Mouse (Mus musculus) hindbrain, embryonic 15.5 days (tissue): ENCODE results near the gene Ccnd2. TPM values are rescaled to one million over a fixed set of nuclear protein-coding genes. Genes with fewer than 3 reads are reported as not detected.

Source experiments
- ATAC-seq: fragments of 200-750 bp; cut with Nextera tagmentation; 2 replicates; pipeline ENCODE4 v1.8.0; 2017; ENCODE audit warnings: low read depth, moderate number of reproducible peaks, moderate TSS enrichment; ENCODE audit not compliant: low FRiP score
- H3K27ac ChIP-seq: fragments of 300-500 bp; sonication (generic); replicated peaks from 2 replicates; pipeline ENCODE4 v1.5.1; 2015; ENCODE audit warnings: mild to moderate bottlenecking, inconsistent platforms
- H3K27me3 ChIP-seq: fragments of 300-500 bp; sonication (generic); 2 replicates; pipeline ENCODE4 v1.6.1; 2015; ENCODE audit warnings: control low read depth, inconsistent platforms
- H3K36me3 ChIP-seq: fragments of 300-500 bp; sonication (generic); 2 replicates; pipeline ENCODE4 v1.6.1; 2015; ENCODE audit warnings: control low read depth, inconsistent platforms
- H3K4me1 ChIP-seq: fragments of 300-500 bp; sonication (generic); replicated peaks from 2 replicates; pipeline ENCODE4 v1.6.1; 2015; ENCODE audit warnings: control low read depth, inconsistent platforms
- H3K4me2 ChIP-seq: fragments of 300-500 bp; sonication (generic); 2 replicates; pipeline ENCODE4 v1.6.1; 2015; ENCODE audit warnings: moderate library complexity, mild to moderate bottlenecking, inconsistent platforms
- H3K4me3 ChIP-seq: fragments of 300-500 bp; sonication (generic); 2 replicates; pipeline ENCODE4 v1.5.1; 2015; ENCODE audit warnings: mild to moderate bottlenecking, inconsistent platforms
- H3K9ac ChIP-seq: fragments of 300-500 bp; sonication (generic); 2 replicates; pipeline ENCODE4 v1.6.1; 2015; ENCODE audit warnings: inconsistent platforms
- H3K9me3 ChIP-seq: fragments of 300-500 bp; sonication (generic); 2 replicates; pipeline ENCODE4 v1.6.1; 2016; ENCODE audit warnings: control low read depth, inconsistent platforms
- WGBS: fragments of 180-500 bp; shearing (Covaris S2); methylation state at CpG from one replicate; pipeline ENCODE4 v1.1.7; 2015; 5-methylcytosine and 5-hydroxymethylcytosine counted together
- polyA plus RNA-seq: library from polyadenylated mRNA; unstranded; fragments of >200 nt; fragmentation: Nextera tagmentation; extraction: Ambion mirVana; gene quantifications from 2 replicates; pipeline ENCODE4 v1.2.1, GENCODE M21; 2015

Gene Ccnd2
- polyA plus RNA-seq, 1 experiment from 2014 or later = 288 TPM

GRCm38 (mm10) chr6:127145464-127146190, 6.4 kb downstream of the Ccnd2 start:
- no peaks in the 10 kb centered on the region for H3K9me3 ChIP-seq
- no peak overlapping the region for H3K4me3 ChIP-seq
- 83% methylated on average over 20 of the region's 20 CpGs for WGBS
- H3K4me2 ChIP-seq = no peak overlapping the region
- H3K27me3 ChIP-seq = peaks cover 9% of the 10 kb centered on the region
- H3K9ac ChIP-seq = no peak overlapping the region
- H3K36me3 ChIP-seq = no peaks in the 10 kb centered on the region
- no peak for ATAC-seq
- H3K27ac ChIP-seq = no peak overlapping the region
- peaks cover 18% of the 10 kb centered on the region for H3K4me1 ChIP-seq

- H3K4me2 ChIP-seq = no peak overlapping the region
- H3K4me1 ChIP-seq = peaks cover 2% of the 10 kb centered on the region
- 78% methylated on average over 7 of the region's 7 CpGs for WGBS
- no peak overlapping the region for H3K27ac ChIP-seq
- no peak overlapping the region for H3K4me3 ChIP-seq
- no peaks in the 10 kb centered on the region for H3K36me3 ChIP-seq
- no peak overlapping the region for H3K9ac ChIP-seq
- ATAC-seq = no peak
- H3K27me3 ChIP-seq = peaks cover 9% of the 10 kb centered on the region
- H3K9me3 ChIP-seq = no peaks in the 10 kb centered on the region
These were observed 8.3 kb downstream of the Ccnd2 start for GRCm38 (mm10) chr6:127143576-127144288.

- H3K4me1 ChIP-seq = peaks cover 2% of the 10 kb centered on the region; the same call in 1 of the 2 replicates
- no peak for ATAC-seq
- peaks cover 2% of the 10 kb centered on the region; the same call in 1 of the 2 replicates for H3K27me3 ChIP-seq
- no peak overlapping the region for H3K4me3 ChIP-seq
- H3K9ac ChIP-seq = no peak overlapping the region
- no peaks in the 10 kb centered on the region for H3K9me3 ChIP-seq
- H3K4me2 ChIP-seq = no peak overlapping the region
- no peak overlapping the region for H3K27ac ChIP-seq
- 81% methylated on average over 10 of the region's 10 CpGs for WGBS
- no peaks in the 10 kb centered on the region for H3K36me3 ChIP-seq
These were observed 8.9 kb downstream of the Ccnd2 start for GRCm38 (mm10) chr6:127143124-127143520.

DNA sequence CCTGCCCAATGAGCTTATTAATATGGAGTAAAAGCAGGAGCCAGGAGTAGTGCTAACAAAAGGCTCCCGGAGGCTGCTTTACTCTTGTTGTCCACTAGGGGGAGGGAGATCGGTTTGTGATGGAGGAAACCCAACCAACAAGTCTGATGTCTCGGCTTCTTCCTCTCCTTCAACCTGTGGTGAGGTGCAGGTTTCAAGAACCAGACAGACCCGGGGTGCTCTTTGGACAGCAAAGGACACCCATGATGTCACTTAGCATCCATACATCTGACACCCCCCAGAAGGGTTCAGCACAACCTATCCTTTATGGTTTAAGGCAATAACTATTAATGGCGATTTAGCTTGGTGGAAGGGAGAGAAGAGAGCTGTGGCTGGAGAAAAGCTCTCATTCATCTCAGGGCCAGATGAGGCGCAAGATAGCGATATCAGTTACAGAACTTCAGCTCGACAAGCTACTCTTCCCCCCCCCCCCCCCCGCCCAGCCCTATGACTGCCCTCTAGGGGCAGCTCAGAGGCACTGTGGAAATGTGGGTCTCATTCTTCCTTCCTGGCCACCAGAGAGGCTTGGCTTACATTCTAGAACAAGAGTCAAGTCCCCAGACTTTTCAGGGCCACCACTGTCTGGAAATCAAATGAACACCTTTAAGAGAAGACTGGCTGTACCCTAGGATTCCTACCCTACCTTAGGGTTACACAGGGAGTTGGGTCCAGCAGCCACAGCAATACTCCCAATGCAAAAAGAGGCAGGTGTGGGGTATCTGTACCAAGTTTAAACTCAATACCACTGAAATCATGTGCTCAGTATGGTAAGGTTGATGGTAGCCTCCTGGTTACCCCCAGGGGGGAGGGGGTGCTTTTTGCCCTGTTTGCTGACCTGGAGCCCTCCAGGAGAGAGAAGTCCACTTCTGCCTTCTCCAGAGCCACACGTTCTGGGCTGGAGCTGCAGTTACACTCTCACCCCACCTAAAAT, 9.6 kb downstream of the Ccnd2 start:
- Histone ChIP-seq H3K4me3 (no peak overlapping the region), H3K9ac (no peak overlapping the region), H3K36me3 (no peaks in the 10 kb centered on the region), H3K27ac (no peak overlapping the region), H3K4me1 (no peaks in the 10 kb centered on the region), H3K27me3 (no peaks in the 10 kb centered on the region), H3K4me2 (peak overlapping the region; percentile 32; the same call in 1 of the 2 replicates), H3K9me3 (no peaks in the 10 kb centered on the region)
- peak; percentile 55; the same call in 1 of the 2 replicates for ATAC-seq
- WGBS = 21% methylated on average over 9 of the region's 10 CpGs

DNA sequence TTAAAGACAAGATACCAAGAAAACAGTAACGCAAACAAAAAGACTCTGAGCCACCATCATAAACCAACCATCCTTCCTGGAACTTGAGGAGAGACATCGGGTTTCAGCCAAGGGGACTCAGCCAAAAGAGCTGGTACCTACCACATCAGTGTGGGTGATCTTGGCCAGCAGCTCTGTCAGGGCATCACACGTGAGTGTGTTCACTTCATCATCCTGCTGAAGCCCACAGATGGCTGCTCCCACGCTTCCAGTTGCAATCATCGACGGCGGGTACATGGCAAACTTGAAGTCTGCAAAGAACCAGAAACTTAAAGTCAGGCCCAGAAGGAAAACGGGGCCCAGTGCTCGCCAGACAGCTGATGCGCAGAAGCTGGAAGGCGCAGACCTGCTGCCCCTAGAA, 13.0 kb downstream of the Ccnd2 start:
- Histone ChIP-seq H3K4me3 (no peak overlapping the region), H3K9ac (no peak overlapping the region), H3K4me2 (no peak overlapping the region), H3K4me1 (peaks cover 9% of the 10 kb centered on the region), H3K27ac (no peak overlapping the region), H3K36me3 (no peaks in the 10 kb centered on the region), H3K9me3 (no peaks in the 10 kb centered on the region), H3K27me3 (no peaks in the 10 kb centered on the region)
- WGBS = 94% methylated on average over 11 of the region's 11 CpGs
- no peak for ATAC-seq

DNA sequence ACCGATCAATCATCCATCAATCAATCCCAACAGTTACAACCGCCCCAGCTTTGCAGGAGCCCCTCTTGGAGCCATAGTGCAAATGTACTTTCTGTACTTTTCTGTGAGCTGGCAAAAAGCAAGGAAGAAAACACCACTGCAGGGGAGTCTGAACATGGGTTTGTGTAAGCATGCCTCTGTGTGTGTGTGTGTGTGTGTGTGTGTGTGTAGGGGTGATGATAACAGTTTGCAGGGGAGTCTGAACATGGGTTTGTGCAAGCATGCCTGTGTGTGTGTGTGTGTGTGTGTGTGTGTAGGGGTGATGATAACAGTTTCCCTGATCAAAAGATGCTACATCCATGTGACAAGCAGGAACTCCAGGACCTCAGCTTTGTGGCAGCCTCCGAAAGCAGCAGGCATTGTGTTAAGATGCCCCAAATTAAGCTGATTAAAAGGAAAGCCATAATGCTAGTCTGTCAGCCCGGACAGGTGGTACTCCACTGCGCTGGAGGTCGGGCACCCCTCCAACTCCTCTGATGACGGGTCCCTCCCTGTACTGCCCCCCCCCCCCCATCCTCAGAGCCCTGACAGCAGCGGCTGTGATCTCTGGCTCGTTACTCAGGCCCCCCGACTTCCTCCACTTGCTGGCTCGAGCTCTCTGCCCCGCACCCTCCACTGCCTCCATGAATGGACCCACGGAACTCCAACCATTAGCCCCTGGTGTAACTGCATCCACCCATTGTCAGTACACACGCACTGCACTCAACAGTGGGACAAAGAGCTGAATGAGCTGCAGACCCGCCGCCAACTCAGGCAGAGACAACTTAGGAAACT, 18.4 kb downstream of the Ccnd2 start:
- no peak overlapping the region for H3K27ac ChIP-seq

GRCm38 (mm10) chr6:127132719-127133118, 19.3 kb downstream of the Ccnd2 start:
- Histone ChIP-seq H3K9me3 (no peaks in the 10 kb centered on the region), H3K4me2 (no peak overlapping the region), H3K4me1 (peaks cover 25% of the 10 kb centered on the region), H3K27me3 (no peaks in the 10 kb centered on the region), H3K27ac (no peak overlapping the region), H3K9ac (no peak overlapping the region), H3K4me3 (no peak overlapping the region), H3K36me3 (no peaks in the 10 kb centered on the region)
- no peak for ATAC-seq
- 71% methylated on average over 3 of the region's 3 CpGs for WGBS

More for the DNA sequence above, 18.4 kb downstream of the Ccnd2 start:
- peak overlapping the region; percentile 18; the same call in 1 of the 2 replicates for H3K4me3 ChIP-seq
- H3K4me2 ChIP-seq = peak overlapping the region; percentile 48
- peaks cover 25% of the 10 kb centered on the region for H3K4me1 ChIP-seq
- peak; percentile 90 for ATAC-seq
- no peaks in the 10 kb centered on the region for H3K27me3 ChIP-seq
- H3K36me3 ChIP-seq = no peaks in the 10 kb centered on the region
- no peak overlapping the region for H3K9ac ChIP-seq
- no peaks in the 10 kb centered on the region for H3K9me3 ChIP-seq
- WGBS = 35% methylated on average over 15 of the region's 16 CpGs

- Histone ChIP-seq H3K9me3 (no peaks in the 10 kb centered on the region), H3K4me1 (peaks cover 25% of the 10 kb centered on the region), H3K36me3 (no peaks in the 10 kb centered on the region), H3K9ac (no peak overlapping the region), H3K4me2 (no peak overlapping the region), H3K27ac (no peak overlapping the region), H3K27me3 (no peaks in the 10 kb centered on the region), H3K4me3 (no peak overlapping the region)
- ATAC-seq = no peak
- WGBS = 92% methylated on average over 3 of the region's 3 CpGs
These were observed 20.0 kb downstream of the Ccnd2 start for GRCm38 (mm10) chr6:127131946-127132345.

- Histone ChIP-seq H3K4me2 (no peak overlapping the region), H3K27me3 (no peaks in the 10 kb centered on the region), H3K27ac (no peak overlapping the region), H3K9ac (no peak overlapping the region), H3K4me1 (peaks cover 25% of the 10 kb centered on the region), H3K4me3 (no peak overlapping the region), H3K9me3 (no peaks in the 10 kb centered on the region), H3K36me3 (no peaks in the 10 kb centered on the region)
- no peak for ATAC-seq
- WGBS = 58% methylated on average over 13 of the region's 13 CpGs
These were observed 21.6 kb downstream of the Ccnd2 start for GRCm38 (mm10) chr6:127130377-127130776.

DNA sequence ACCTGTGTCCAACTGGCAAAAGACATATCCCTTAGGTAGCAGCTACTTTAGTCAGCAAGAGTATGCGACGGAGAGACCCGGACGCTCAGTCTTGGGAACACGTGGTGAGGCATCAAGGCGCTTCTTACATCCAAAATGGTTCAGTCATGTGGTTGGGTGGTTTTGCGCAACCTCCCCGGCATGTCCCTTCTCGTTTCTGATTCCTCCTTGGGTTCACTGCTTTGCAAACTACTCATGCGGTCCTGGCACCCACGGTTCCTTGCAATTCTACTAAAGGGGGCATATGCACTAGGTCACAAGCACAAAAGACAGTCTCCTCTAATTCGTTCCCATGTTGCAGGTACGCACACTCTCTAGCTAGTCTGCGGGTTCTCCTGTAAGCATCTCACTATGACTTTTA, 22.3 kb downstream of the Ccnd2 start:
- H3K4me2 ChIP-seq = no peak overlapping the region
- no peaks in the 10 kb centered on the region for H3K27me3 ChIP-seq
- H3K9ac ChIP-seq = no peak overlapping the region
- no peak overlapping the region for H3K27ac ChIP-seq
- no peak overlapping the region for H3K4me3 ChIP-seq
- H3K9me3 ChIP-seq = no peaks in the 10 kb centered on the region
- peaks cover 21% of the 10 kb centered on the region for H3K4me1 ChIP-seq
- 89% methylated on average over 14 of the region's 14 CpGs for WGBS
- ATAC-seq = no peak
- no peaks in the 10 kb centered on the region for H3K36me3 ChIP-seq

DNA sequence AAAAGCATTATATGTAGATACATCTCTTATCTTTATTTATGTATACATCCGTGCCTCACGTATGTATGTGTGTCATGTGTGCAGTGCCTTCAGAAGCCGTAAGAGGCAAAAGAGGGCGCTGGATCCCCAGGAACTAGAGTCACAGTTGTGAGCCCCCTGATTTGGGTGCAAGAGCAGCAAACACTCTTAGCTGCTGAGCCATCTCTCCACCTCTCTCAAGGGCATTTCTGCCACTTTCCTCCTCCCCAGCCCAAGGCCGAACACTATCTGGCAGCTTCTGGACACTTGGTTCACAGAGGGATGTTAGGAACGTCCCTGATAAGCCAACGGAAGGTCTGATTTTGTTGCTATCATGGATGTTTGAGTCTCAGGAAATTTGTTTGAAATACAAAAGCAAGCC, 28.5 kb downstream of the Ccnd2 start:
- no peak for ATAC-seq
- Histone ChIP-seq H3K9me3 (no peaks in the 10 kb centered on the region), H3K27ac (no peak overlapping the region), H3K27me3 (no peaks in the 10 kb centered on the region), H3K4me3 (no peak overlapping the region), H3K4me2 (no peak overlapping the region), H3K4me1 (no peaks in the 10 kb centered on the region), H3K36me3 (no peaks in the 10 kb centered on the region), H3K9ac (no peak overlapping the region)
- WGBS = 88% methylated on average over 7 of the region's 7 CpGs
